Mouse (Mus musculus) heart, postnatal 0 days (tissue): ENCODE results near the gene Camsap2.

Source experiments
- CTCF ChIP-seq: IDR thresholded peaks from 2 replicates; pipeline ENCODE4 v1.5.1; 2016; ENCODE audit warnings: antibody characterized with exemption, control low read depth, low read depth
- EP300 ChIP-seq: IDR thresholded peaks from 2 replicates; pipeline ENCODE4 v1.6.1; 2016; ENCODE audit warnings: antibody characterized with exemption, low read depth

DNA sequence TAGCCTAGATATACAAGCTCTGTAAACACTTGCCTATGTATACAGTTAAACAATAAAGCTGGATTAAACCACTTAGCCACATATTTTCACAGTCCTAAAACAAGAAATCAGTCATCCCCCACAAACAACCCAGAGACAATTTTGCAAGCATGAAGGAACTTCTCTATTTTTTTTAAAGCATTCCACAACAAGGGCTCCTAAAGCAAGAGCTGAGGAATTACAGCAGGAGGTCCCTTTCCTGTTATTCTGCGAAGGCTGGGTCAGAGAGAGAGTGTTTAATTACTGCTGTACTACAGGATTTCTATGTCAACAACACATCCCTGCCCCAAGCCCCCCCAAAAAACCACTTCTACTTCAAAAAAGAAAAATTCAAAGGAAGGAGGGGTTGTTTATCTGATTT is 1.6 kb downstream of the Camsap2 start:
- TF ChIP-seq EP300: no peak
- TF ChIP-seq CTCF: no peak
